Mouse (Mus musculus) frontal cortex, postnatal 14 days (tissue): ENCODE data around the gene Rab26.

ENCODE experiments used
- DNase-seq, 2 experiments: peaks; one replicate each; pipeline ENCODE4 v3.0.0; 2022; ENCODE audit warnings: low spot score in 2 of 2

Gene Rab26

DNA sequence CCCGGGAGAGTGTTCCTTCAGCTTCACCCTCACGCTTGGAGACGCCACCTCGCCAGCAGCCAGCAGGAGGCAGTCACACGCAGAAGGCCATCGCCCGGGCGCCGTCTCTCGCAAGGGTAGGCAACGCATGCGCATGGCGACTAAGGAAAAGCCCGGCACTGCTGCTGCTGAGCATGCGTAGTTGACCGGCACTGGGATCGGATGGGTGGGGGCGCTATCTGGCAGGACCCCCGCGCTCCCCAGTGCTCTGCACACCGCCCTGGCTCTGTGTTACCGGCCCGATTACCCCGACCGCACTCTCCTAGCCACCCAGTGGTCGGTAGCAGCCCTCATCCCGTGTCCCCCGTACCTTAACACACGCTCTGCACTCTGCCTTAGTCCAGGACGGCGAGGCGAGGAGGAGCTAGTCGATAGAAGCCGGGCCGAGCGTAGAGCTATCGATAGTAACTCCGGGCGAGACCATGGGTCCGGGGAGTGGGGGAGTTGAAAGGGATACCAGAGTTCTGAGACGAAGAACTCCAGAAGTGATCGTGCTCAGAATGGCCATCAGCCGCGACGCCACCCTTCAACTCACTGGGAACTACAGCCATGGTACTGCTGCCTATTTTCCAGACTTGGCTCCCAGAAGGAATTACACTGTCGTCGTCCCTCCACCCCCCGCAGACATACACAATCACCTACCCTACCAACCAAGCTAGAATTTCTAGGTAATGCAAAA, 55.2 kb downstream of the Rab26 start, which contains the start of gene Mlst8:
Gene Mlst8 (minus strand): TSS at position 416 of the 718 bp plus-strand sequence.
- DNase-seq = peak; percentile 94 to 96

DNA sequence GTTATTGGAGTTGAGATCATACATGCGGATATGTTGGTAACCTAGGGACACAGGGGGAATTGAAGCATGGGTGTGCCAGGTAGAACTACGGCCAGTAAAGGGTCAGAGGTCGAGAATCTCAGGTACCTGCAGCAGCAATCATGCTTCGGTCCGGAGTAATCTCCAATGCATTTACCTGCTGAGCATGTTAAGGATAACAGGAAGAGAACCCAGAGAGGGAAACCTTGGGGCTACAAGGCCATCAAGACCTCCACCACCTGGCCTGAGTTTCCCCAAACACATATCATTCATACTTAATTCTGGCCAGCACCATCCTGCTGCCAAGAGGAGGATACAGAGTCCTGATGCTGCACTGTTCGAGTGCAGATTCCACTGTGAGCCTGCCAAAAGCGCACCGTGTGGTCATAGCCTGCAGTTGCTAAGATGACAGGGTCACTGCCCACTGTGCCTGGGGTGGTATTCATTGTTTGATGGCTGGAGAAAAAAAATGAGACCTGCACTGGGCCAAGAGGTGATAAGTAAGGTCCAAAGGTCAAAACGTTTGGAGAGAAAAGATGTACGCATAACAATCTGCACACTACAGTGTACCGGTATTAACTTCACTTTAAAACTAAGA, 55.9 kb downstream of the Rab26 start:
- no peak for DNase-seq
